Mouse (Mus musculus) hindbrain, postnatal 0 days (tissue): ENCODE measurements at regions not wholly inside any gene's neighbourhood (a gene's known extent, or its start where the extent isn't known, plus 50 kb on each side); places are given as distances from the start of the nearest gene placed in this dataset.

Source experiments
- ATAC-seq: fragments of 200-750 bp; cut with Nextera tagmentation; 2 replicates; pipeline ENCODE4 v1.8.0; 2017; ENCODE audit warnings: mild to moderate bottlenecking, moderate TSS enrichment, moderate library complexity
- DNase-seq: peaks from one replicate; pipeline ENCODE4 v3.0.0-alpha.2; 2015; ENCODE audit warnings: low spot score
- H3K27ac ChIP-seq: fragments of 300-500 bp; sonication (generic); 2 replicates; pipeline ENCODE4 v1.5.1; 2014; ENCODE audit warnings: mild to moderate bottlenecking
- H3K27me3 ChIP-seq: fragments of 300-500 bp; sonication (generic); 2 replicates; pipeline ENCODE4 v1.6.1; 2014; ENCODE audit warnings: low read length, mixed read lengths; ENCODE audit not compliant: insufficient read depth
- H3K36me3 ChIP-seq: fragments of 300-500 bp; sonication (generic); 2 replicates; pipeline ENCODE4 v1.6.1; 2014; ENCODE audit warnings: low read length, mixed read lengths; ENCODE audit not compliant: insufficient read depth
- H3K4me1 ChIP-seq: fragments of 300-500 bp; sonication (generic); 2 replicates; pipeline ENCODE4 v1.6.1; 2014; ENCODE audit warnings: antibody characterized with exemption, low read length, mixed read lengths; ENCODE audit not compliant: insufficient read depth
- H3K4me2 ChIP-seq: fragments of 300-500 bp; sonication (generic); 2 replicates; pipeline ENCODE4 v1.6.1; 2014; ENCODE audit warnings: low read depth, mild to moderate bottlenecking, low read length, moderate library complexity, mixed read lengths
- H3K4me3 ChIP-seq: fragments of 300-500 bp; sonication (generic); 2 replicates; pipeline ENCODE4 v1.5.1; 2014; ENCODE audit warnings: low read length
- H3K9ac ChIP-seq: fragments of 300-500 bp; sonication (generic); replicated peaks from 2 replicates; pipeline ENCODE4 v1.6.1; 2014; ENCODE audit warnings: mild to moderate bottlenecking, low read length, moderate library complexity, mixed read lengths
- H3K9me3 ChIP-seq: fragments of 300-500 bp; sonication (generic); 2 replicates; pipeline ENCODE4 v1.6.1; 2016; ENCODE audit warnings: low read length, mixed read lengths
- CTCF ChIP-seq: IDR thresholded peaks from 2 replicates; pipeline ENCODE4 v1.5.1; 2016; ENCODE audit warnings: antibody characterized with exemption, control low read depth, low read depth
- WGBS: fragments of 180-500 bp; shearing (Covaris S2); extraction: QIAGEN DNeasy Blood & Tissue Kit; methylation state at CpG from one replicate; pipeline ENCODE4 v1.1.7; 2014; 5-methylcytosine and 5-hydroxymethylcytosine counted together

GRCm38 (mm10) chr13:29014066-29014826, 60.7 kb upstream of the Sox4 start:
- H3K4me1 ChIP-seq, result no peaks in the 10 kb centered on the region; the same call in 1 of the 2 replicates
- H3K9me3 ChIP-seq, result no peaks in the 10 kb centered on the region
- WGBS, result 35% methylated on average over 15 of the region's 15 CpGs
- no peak for TF ChIP-seq CTCF
- peak overlapping the region; percentile 39 for H3K4me3 ChIP-seq
- H3K27ac ChIP-seq, result peak overlapping the region; percentile 69
- no peaks in the 10 kb centered on the region for H3K36me3 ChIP-seq
- ATAC-seq (peak; percentile 62), DNase-seq (peak; percentile 55)
- H3K27me3 ChIP-seq, result no peaks in the 10 kb centered on the region
- H3K4me2 ChIP-seq, result peak overlapping the region; percentile 68
- peak overlapping the region; percentile 51 for H3K9ac ChIP-seq

- ATAC-seq (no peak), DNase-seq (no peak)
- no peaks in the 10 kb centered on the region for H3K9me3 ChIP-seq
- no peak overlapping the region for H3K27ac ChIP-seq
- no peaks in the 10 kb centered on the region for H3K36me3 ChIP-seq
- no peaks in the 10 kb centered on the region for H3K4me1 ChIP-seq
- no peaks in the 10 kb centered on the region for H3K27me3 ChIP-seq
- H3K9ac ChIP-seq, result no peak overlapping the region
- TF ChIP-seq CTCF, result no peak
- H3K4me3 ChIP-seq, result no peak overlapping the region
- no peak overlapping the region for H3K4me2 ChIP-seq
Observed at GRCm38 (mm10) chr13:29006467-29006866, 53.0 kb upstream of the Sox4 start.
